Mouse (Mus musculus) liver, adult 2 months (tissue): ENCODE data around the gene Dusp18. TPM values are rescaled to one million over a fixed set of nuclear protein-coding genes. Genes with fewer than 3 reads are reported as not detected.

Experiments
- DNase-seq: peaks from one replicate; pipeline ENCODE4 v3.0.0-alpha.2; 2011; ENCODE audit warnings: low read depth, low spot score; ENCODE audit errors: extremely low read depth
- H3K27ac ChIP-seq: fragments of 200-500 bp; replicated peaks from 2 replicates; pipeline ENCODE4 v1.5.1; 2012; ENCODE audit warnings: low read depth, mild to moderate bottlenecking, control low read depth, inconsistent platforms, low read length; ENCODE audit not compliant: insufficient read depth
- H3K27me3 ChIP-seq: fragments of 200-500 bp; 2 replicates; pipeline ENCODE4 v1.6.1; 2012; ENCODE audit warnings: mild to moderate bottlenecking, moderate library complexity, low read length, inconsistent platforms; ENCODE audit not compliant: control insufficient read depth, insufficient read depth
- H3K36me3 ChIP-seq: fragments of 200-500 bp; 2 replicates; pipeline ENCODE4 v1.6.1; 2012; ENCODE audit warnings: low read length, inconsistent platforms; ENCODE audit not compliant: control insufficient read depth, insufficient read depth
- H3K4me1 ChIP-seq: fragments of 200-500 bp; 2 replicates; pipeline ENCODE4 v1.6.1; 2011; ENCODE audit warnings: low read length; ENCODE audit not compliant: control insufficient read depth, insufficient read depth
- H3K4me3 ChIP-seq: fragments of 200-500 bp; 2 replicates; pipeline ENCODE4 v1.5.1; 2011; ENCODE audit warnings: low read depth, mild to moderate bottlenecking, control low read depth, low read length, moderate library complexity; ENCODE audit not compliant: insufficient read depth
- H3K79me2 ChIP-seq: fragments of 200-500 bp; 2 replicates; pipeline ENCODE4 v1.6.1; 2012; ENCODE audit warnings: inconsistent platforms, mild to moderate bottlenecking, low read length, moderate library complexity; ENCODE audit not compliant: control insufficient read depth, insufficient read depth
- H3K9ac ChIP-seq: fragments of 200-500 bp; 2 replicates; pipeline ENCODE4 v1.6.1; 2012; ENCODE audit warnings: low read depth, mild to moderate bottlenecking, control low read depth, inconsistent platforms, low read length
- CTCF ChIP-seq: fragments of 200-500 bp; IDR thresholded peaks from 2 replicates; pipeline ENCODE4 v1.5.1; 2011; ENCODE audit warnings: low read depth, low read length, control low read depth
- POLR2A ChIP-seq: fragments of 200-500 bp; IDR thresholded peaks from 2 replicates; pipeline ENCODE4 v1.6.1; 2011; ENCODE audit warnings: low read length, control low read depth; ENCODE audit not compliant: insufficient read depth; ENCODE audit errors: extremely low read depth
- WGBS: fragments of 180-500 bp; shearing (Covaris S2); methylation state at CpG from one replicate; pipeline ENCODE4 v1.1.7; 2018; 5-methylcytosine and 5-hydroxymethylcytosine counted together
- polyA plus RNA-seq: library from polyadenylated mRNA; depleted of rRNA; stranded (reverse); fragments of >200 nt; gene quantifications from 2 replicates; pipeline ENCODE4 v1.2.3, GENCODE M21; 2012
- total RNA-seq: library from RNA; depleted of rRNA; stranded (reverse); fragments of >200 nt; gene quantifications from 2 replicates; pipeline ENCODE4 v1.2.3, GENCODE M21; 2014

Dusp18 gene
- total and polyA plus RNA-seq, 2 experiments, result under 0.01 to 0.05 TPM

DNA sequence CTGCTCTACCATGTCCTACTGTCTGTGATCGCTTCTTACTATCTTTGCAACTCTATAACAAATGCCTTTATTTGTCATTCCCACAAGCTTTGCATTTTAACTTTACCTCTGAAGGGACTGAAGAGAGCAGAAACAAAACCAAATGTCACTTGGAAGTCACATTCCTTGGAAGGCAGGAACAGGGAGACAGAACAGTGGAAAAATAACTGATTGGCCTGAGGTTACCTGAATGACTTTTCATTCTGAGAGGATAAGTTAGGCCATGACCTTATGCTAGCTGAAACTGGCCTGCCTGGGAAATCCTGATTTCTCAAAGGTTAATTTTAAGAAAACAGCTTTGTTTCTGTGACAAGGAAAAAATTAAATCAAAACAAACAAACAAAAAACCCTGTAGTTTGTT lies 893 bp downstream of the Dusp18 start:
- TF ChIP-seq CTCF, result no peak
- no peak for TF ChIP-seq POLR2A
- Histone ChIP-seq H3K4me1 (0 out of 2 replicates have a peak, but pooled peaks cover 1% of the 10 kb centered on the region), H3K27ac (no peak overlapping the region), H3K36me3 (no peaks in the 10 kb centered on the region), H3K27me3 (no peaks in the 10 kb centered on the region), H3K79me2 (no peaks in the 10 kb centered on the region), H3K4me3 (no peak overlapping the region), H3K9ac (no peak overlapping the region)
- WGBS, result 100% methylated on average over 1 of the region's 1 CpGs
- DNase-seq, result no peak

GRCm38 (mm10) chr11:3900296-3900695 lies 5.3 kb downstream of the Dusp18 start:
- Histone ChIP-seq H3K27ac (no peak overlapping the region), H3K27me3 (no peaks in the 10 kb centered on the region), H3K79me2 (no peaks in the 10 kb centered on the region), H3K4me1 (0 out of 2 replicates have a peak, but pooled peaks cover under 1% of the 10 kb centered on the region), H3K36me3 (no peaks in the 10 kb centered on the region), H3K9ac (no peak overlapping the region), H3K4me3 (no peak overlapping the region)
- no peak for TF ChIP-seq POLR2A
- DNase-seq, result no peak
- 85% methylated on average over 6 of the region's 6 CpGs for WGBS

DNA sequence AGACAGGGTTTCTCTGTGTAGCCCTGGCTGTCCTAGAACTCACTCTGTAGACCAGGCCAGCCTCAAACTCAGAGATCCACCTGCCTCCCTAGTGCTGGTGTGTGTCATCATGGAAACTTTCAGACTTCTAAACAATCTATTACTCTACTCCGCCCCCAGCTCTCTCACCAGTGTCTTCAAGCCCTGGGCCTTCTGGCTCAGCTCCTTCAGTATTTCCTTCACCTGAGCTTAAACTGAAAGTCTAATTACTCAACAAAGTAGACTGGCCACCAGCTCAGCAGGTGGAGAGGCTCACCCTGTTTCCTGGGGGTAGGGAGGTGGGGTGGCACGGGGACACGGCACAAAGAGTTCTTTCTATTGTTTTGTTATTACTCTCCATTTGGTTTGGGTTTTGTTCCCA lies 7.5 kb downstream of the Dusp18 start:
- Histone ChIP-seq H3K4me1 (no peaks in the 10 kb centered on the region), H3K36me3 (no peaks in the 10 kb centered on the region), H3K27me3 (no peaks in the 10 kb centered on the region), H3K4me3 (no peak overlapping the region), H3K27ac (no peak overlapping the region), H3K9ac (no peak overlapping the region), H3K79me2 (no peaks in the 10 kb centered on the region)
- WGBS, result 95% methylated on average over 3 of the region's 3 CpGs
- DNase-seq, result no peak
- no peak for TF ChIP-seq CTCF
- TF ChIP-seq POLR2A, result no peak

- 63% methylated on average over 5 of the region's 5 CpGs for WGBS
- Histone ChIP-seq H3K27me3 (no peaks in the 10 kb centered on the region), H3K36me3 (no peaks in the 10 kb centered on the region), H3K79me2 (no peaks in the 10 kb centered on the region), H3K9ac (no peak overlapping the region), H3K4me1 (no peaks in the 10 kb centered on the region), H3K4me3 (no peak overlapping the region), H3K27ac (no peak overlapping the region)
- DNase-seq, result no peak
- no peak for TF ChIP-seq POLR2A
- no peak for TF ChIP-seq CTCF
Measured at GRCm38 (mm10) chr11:3903046-3903445, 8.0 kb downstream of the Dusp18 start.

DNA sequence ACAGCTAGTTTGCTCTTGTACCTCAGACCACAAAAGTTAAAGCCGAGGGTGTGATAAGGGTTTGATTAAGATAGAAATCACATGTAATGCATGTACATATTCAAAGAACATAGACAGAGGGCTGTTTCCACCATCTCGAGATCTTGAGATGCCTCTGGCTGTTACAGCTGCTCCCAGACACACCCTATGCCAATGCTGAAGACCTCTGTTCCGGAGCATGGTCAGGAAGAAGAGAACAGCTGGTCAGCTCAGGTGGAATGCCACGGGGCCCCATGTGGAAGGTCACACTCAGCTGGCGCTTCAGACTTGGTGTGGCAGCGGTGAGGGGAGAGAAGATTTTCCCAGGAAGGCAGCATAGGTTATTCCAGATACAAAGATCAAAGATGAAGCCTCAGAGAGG lies 9.6 kb downstream of the Dusp18 start:
- no peak for DNase-seq
- Histone ChIP-seq H3K4me3 (no peak overlapping the region), H3K4me1 (no peaks in the 10 kb centered on the region), H3K36me3 (no peaks in the 10 kb centered on the region), H3K9ac (no peak overlapping the region), H3K27me3 (no peaks in the 10 kb centered on the region), H3K27ac (no peak overlapping the region), H3K79me2 (no peaks in the 10 kb centered on the region)
- TF ChIP-seq CTCF, result no peak
- no peak for TF ChIP-seq POLR2A
- 80% methylated on average over 6 of the region's 6 CpGs for WGBS

DNA sequence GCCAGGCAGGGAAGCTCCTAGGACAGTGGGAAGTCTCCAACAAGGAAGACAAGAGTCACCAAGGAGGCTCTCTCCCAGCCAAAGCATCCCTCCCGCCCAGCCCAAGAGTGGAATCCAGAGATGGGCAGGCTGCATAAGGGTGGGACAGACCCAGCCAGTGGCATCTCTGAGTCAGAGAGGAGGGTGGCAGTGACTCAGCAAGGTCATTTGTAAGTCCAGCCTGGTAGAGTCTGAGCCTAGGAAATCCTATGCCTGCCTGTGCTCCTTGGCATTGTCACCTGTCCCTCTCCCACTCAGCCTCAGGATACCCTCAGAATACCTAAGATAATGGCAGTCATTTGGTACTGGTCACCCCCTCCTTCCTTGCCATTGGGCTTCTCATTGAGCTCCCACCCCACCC lies 10.4 kb downstream of the Dusp18 start:
- H3K4me3 ChIP-seq, result no peak overlapping the region
- no peak for TF ChIP-seq POLR2A
- no peak for TF ChIP-seq CTCF
- no peaks in the 10 kb centered on the region for H3K79me2 ChIP-seq
- WGBS, result 85% methylated on average over 1 of the region's 1 CpGs
- H3K27ac ChIP-seq, result no peak overlapping the region
- DNase-seq, result no peak
- H3K27me3 ChIP-seq, result no peaks in the 10 kb centered on the region
- H3K4me1 ChIP-seq, result no peaks in the 10 kb centered on the region
- no peak overlapping the region for H3K9ac ChIP-seq
- no peaks in the 10 kb centered on the region for H3K36me3 ChIP-seq
